Mouse (Mus musculus): ENCODE data around the gene Mlst8. TPM values are rescaled to one million over a fixed set of nuclear protein-coding genes. Genes with fewer than 3 reads are reported as not detected.

Mlst8 gene
- polyA plus RNA-seq, 1 experiment = 21.7 TPM

- DNase-seq (ENCODE audit: low spot score) = no peak
Observed at GRCm38 (mm10) chr17:24488662-24489264, 9.9 kb upstream of the Mlst8 start.

GRCm38 (mm10) chr17:24488186-24488661, 9.3 kb upstream of the Mlst8 start, which contains the start of gene Caskin1:
Gene Caskin1, plus strand, starts transcription at chr17:24488601.
- DNase-seq (ENCODE audit: low spot score) = no peak

GRCm38 (mm10) chr17:24485090-24485860, 6.4 kb upstream of the Mlst8 start:
- no peak for DNase-seq (ENCODE audit: low spot score)

GRCm38 (mm10) chr17:24483495-24483894, 4.6 kb upstream of the Mlst8 start:
- no peak for DNase-seq (ENCODE audit: low spot score)

- no peak for DNase-seq (ENCODE audit: low spot score)
Observed at GRCm38 (mm10) chr17:24481027-24481815, 2.3 kb upstream of the Mlst8 start.

- no peak for DNase-seq (ENCODE audit: low spot score)
Observed at GRCm38 (mm10) chr17:24480201-24480826, 1.4 kb upstream of the Mlst8 start.

GRCm38 (mm10) chr17:24479431-24479830, 553 bp upstream of the Mlst8 start:
- no peak for DNase-seq (ENCODE audit: low spot score)

GRCm38 (mm10) chr17:24477985-24478600, 785 bp downstream of the Mlst8 start:
- DNase-seq (ENCODE audit: low spot score) = no peak

GRCm38 (mm10) chr17:24477053-24477984, 1.6 kb downstream of the Mlst8 start:
- no peak for DNase-seq (ENCODE audit: low spot score)

- no peak for DNase-seq (ENCODE audit: low spot score)
Observed at GRCm38 (mm10) chr17:24476022-24476776, 2.7 kb downstream of the Mlst8 start.

- DNase-seq (ENCODE audit: low spot score) = no peak
Observed at GRCm38 (mm10) chr17:24475586-24475985, 3.3 kb downstream of the Mlst8 start.

- DNase-seq (ENCODE audit: low spot score) = no peak
Observed at GRCm38 (mm10) chr17:24474557-24474956, 4.3 kb downstream of the Mlst8 start.

GRCm38 (mm10) chr17:24473612-24474275, 5.1 kb downstream of the Mlst8 start, which contains the start of gene Bricd5:
Gene Bricd5, plus strand, starts transcription at chr17:24473884.
- no peak for DNase-seq (ENCODE audit: low spot score)

- no peak for DNase-seq (ENCODE audit: low spot score)
Observed at GRCm38 (mm10) chr17:24472512-24472911, 6.4 kb downstream of the Mlst8 start.

GRCm38 (mm10) chr17:24470701-24471527, 8.0 kb downstream of the Mlst8 start:
- DNase-seq (ENCODE audit: low spot score) = no peak

GRCm38 (mm10) chr17:24469910-24470602, 8.8 kb downstream of the Mlst8 start, which contains the start of the genes E4f1 and Pgp:
Gene E4f1, minus strand, starts transcription at chr17:24470313.
Gene Pgp, plus strand, starts transcription at chr17:24470392.
- DNase-seq (ENCODE audit: low spot score) = peak; percentile 99

- no peak for DNase-seq (ENCODE audit: low spot score)
Observed at GRCm38 (mm10) chr17:24469336-24469909, 9.5 kb downstream of the Mlst8 start.
